1 mouse cellular context compared by ENCODE assay signal in genomic region chr7:140854483-140854882, GRCm38 (mm10).
TF ChIP-seq lines count a peak whose summit lies in the region.

No protein-coding gene starts in this region.

TF ChIP-seq in ES-E14, 5 proteins besides CTCF, POLR2A, EP300 and RAD21:
- TF ChIP-seq CHD2 (IDR thresholded peaks at IDR 0.05; ENCODE audit: low read depth, low read length) = no peak
- TF ChIP-seq ZC3H11A (IDR thresholded peaks at IDR 0.05; ENCODE audit: borderline replicate concordance, low read depth, low read length) = no peak
- TF ChIP-seq MAFK (IDR thresholded peaks at IDR 0.05; ENCODE audit: insufficient read depth, low read depth, low read length) = no peak
- TF ChIP-seq HCFC1 (IDR thresholded peaks at IDR 0.05; ENCODE audit: borderline replicate concordance, insufficient read depth, low read length) = no peak
